Comparison of ENCODE assay signal across 22 mouse cellular contexts in genomic region chr19:5124055-5124614, GRCm38 (mm10). TPM values are rescaled to one million over a fixed set of nuclear protein-coding genes. Genes with fewer than 3 reads are reported as not detected.
DNase-seq lines count a peak whose midpoint lies in the region; ATAC-seq and TF ChIP-seq lines count a peak whose summit lies in the region.
"Had no signal": no experiment of that assay in that cellular context is flagged by ENCODE, and none has a peak within 500 bp of the region (broad histone marks: within the 10 kb centered on the region; RNA-seq: fewer than 3 reads in every experiment).

No protein-coding gene starts in this region.

- H3K4me1 ChIP-seq in midbrain, postnatal 0 days (ENCODE audit: insufficient read depth, low read length), result no peaks in the 10 kb centered on the region
- H3K4me1 ChIP-seq in midbrain, embryonic 15.5 days, result peaks cover 3% of the 10 kb centered on the region
- no peaks in the 10 kb centered on the region for H3K4me1 ChIP-seq in heart, adult 2 months (ENCODE audit: control insufficient read depth, insufficient read depth, low read length)

- H3K4me2 ChIP-seq in midbrain, postnatal 0 days (ENCODE audit: low read depth, low read length, poor library complexity, severe bottlenecking), result no peak overlapping the region
- no peak overlapping the region for H3K4me2 ChIP-seq in midbrain, embryonic 15.5 days
- H3K4me2 ChIP-seq: heart, embryonic 15.5 days; hindbrain, embryonic 14.5 days had no signal

- no peaks in the 10 kb centered on the region for H3K79me2 ChIP-seq in heart, adult 2 months (replicated peaks; ENCODE audit: control insufficient read depth, insufficient read depth, low read length)

- TF ChIP-seq POLR2A in heart, adult 2 months (IDR thresholded peaks at IDR 0.05; ENCODE audit: insufficient read depth, low read depth, low read length), result no peak

- intact Hi-C loops in heart, adult 2 months (cut with DNase I), result no loop called here

- no peak overlapping the region for H3K27ac ChIP-seq in midbrain, postnatal 0 days (ENCODE audit: low read depth, low read length)
- no peak overlapping the region for H3K27ac ChIP-seq in midbrain, embryonic 15.5 days
- H3K27ac ChIP-seq in heart, adult 2 months, result no peak overlapping the region
- H3K27ac ChIP-seq: embryonic facial prominence, embryonic 10.5 days; heart, embryonic 15.5 days; hindbrain, embryonic 14.5 days had no signal

- H3K36me3 ChIP-seq in midbrain, postnatal 0 days (ENCODE audit: insufficient read depth, low read length), result no peaks in the 10 kb centered on the region
- no peaks in the 10 kb centered on the region for H3K36me3 ChIP-seq in midbrain, embryonic 15.5 days (replicated peaks)
- no peaks in the 10 kb centered on the region for H3K36me3 ChIP-seq in heart, adult 2 months (ENCODE audit: control insufficient read depth, insufficient read depth, low read length)
- H3K36me3 ChIP-seq: embryonic facial prominence, embryonic 10.5 days; heart, embryonic 15.5 days had no signal

- H3K9ac ChIP-seq in midbrain, postnatal 0 days (replicated peaks; ENCODE audit: low read length, poor library complexity, severe bottlenecking), result no peak overlapping the region
- H3K9ac ChIP-seq in midbrain, embryonic 15.5 days, result no peak overlapping the region
- no peak overlapping the region for H3K9ac ChIP-seq in heart, adult 2 months (ENCODE audit: low read depth, low read length)
- H3K9ac ChIP-seq: heart, embryonic 15.5 days; hindbrain, embryonic 14.5 days had no signal

- ATAC-seq in midbrain, postnatal 0 days (ENCODE audit: low FRiP score), result no peak
- ATAC-seq in midbrain, embryonic 15.5 days (replicated peaks), result no peak
- ATAC-seq: forebrain, embryonic 16.5 days had no signal

- TF ChIP-seq EP300 in heart, adult 2 months (IDR thresholded peaks at IDR 0.05; ENCODE audit: insufficient read depth, low read depth, low read length), result no peak

- DNase-seq in cerebellum, adult 11-12 months, result peak; percentile 71
- DNase-seq in cerebellum, adult 11 months, result no peak
- peak; percentile 79 for DNase-seq in midbrain, postnatal 0 days (ENCODE audit: low spot score)
- DNase-seq in cerebellum, adult 9-10 months, result peak; percentile 76
- DNase-seq in adrenal gland, postnatal 14 days, result no peak
- no peak for DNase-seq in heart, adult 2 months
- DNase-seq: gastrocnemius, postnatal 25 days; heart, postnatal 36 days; kidney, adult 8-10 months; kidney, postnatal 10 days; lung, postnatal 4 days; right cerebral cortex, postnatal 14 days; thymus, adult 18-20 months; thymus, postnatal 36 days had no signal

- TF ChIP-seq CTCF in midbrain, postnatal 0 days (IDR thresholded peaks at IDR 0.05), result no peak
- no peak for TF ChIP-seq CTCF in heart, adult 2 months (IDR thresholded peaks at IDR 0.05)

- H3K9me3 ChIP-seq in midbrain, postnatal 0 days (ENCODE audit: low read length), result no peaks in the 10 kb centered on the region
- H3K9me3 ChIP-seq in midbrain, embryonic 15.5 days, result no peaks in the 10 kb centered on the region
- H3K9me3 ChIP-seq: embryonic facial prominence, embryonic 10.5 days; heart, embryonic 15.5 days had no signal

- WGBS in midbrain, postnatal 0 days, result 70% methylated on average over 7 of the region's 7 CpGs
- 78% methylated on average over 7 of the region's 7 CpGs for WGBS in midbrain, embryonic 15.5 days
- WGBS in heart, adult 2 months, result 61% methylated on average over 7 of the region's 7 CpGs

- H3K27me3 ChIP-seq in midbrain, postnatal 0 days (ENCODE audit: insufficient read depth, low read length), result no peaks in the 10 kb centered on the region
- no peaks in the 10 kb centered on the region for H3K27me3 ChIP-seq in midbrain, embryonic 15.5 days (replicated peaks)
- H3K27me3 ChIP-seq in heart, adult 2 months (ENCODE audit: control insufficient read depth, insufficient read depth, low read length), result no peaks in the 10 kb centered on the region
- H3K27me3 ChIP-seq: heart, embryonic 15.5 days had no signal

- H3K4me3 ChIP-seq in midbrain, postnatal 0 days (ENCODE audit: low read depth, low read length), result no peak overlapping the region
- H3K4me3 ChIP-seq in midbrain, embryonic 15.5 days, result no peak overlapping the region
- H3K4me3 ChIP-seq in heart, adult 2 months, result no peak overlapping the region
- H3K4me3 ChIP-seq: embryonic facial prominence, embryonic 10.5 days; heart, embryonic 15.5 days had no signal

RNA-seq across cellular contexts. Expression of gene Klc2, which starts 5.8 kb away (rescaled TPM):
- total RNA-seq in midbrain, postnatal 0 days (2014; rRNA removed), result 187 and 201 TPM in 2 replicates
- polyA plus RNA-seq in midbrain, postnatal 0 days (2015; fragmentation: Nextera tagmentation; extraction: Ambion mirVana), result 65.7 and 67.9 TPM in 2 replicates
- polyA plus RNA-seq in midbrain, embryonic 15.5 days (2015; fragmentation: Nextera tagmentation; extraction: Ambion mirVana), result 76.8 and 78.4 TPM in 2 replicates
- 34.9 and 37.7 TPM in 2 replicates for total RNA-seq in adrenal gland, postnatal 14 days (2021)
- 10 to 100 TPM; 49.0 to 50.6 TPM for total RNA-seq in heart, adult 2 months (2021)
- polyA plus RNA-seq in heart, adult 2 months (2012; rRNA removed), result 56.7 and 57.4 TPM in 2 replicates

RNA-seq across cellular contexts. Expression of gene Rab1b, which starts 17.3 kb away (rescaled TPM):
- 192 and 242 TPM in 2 replicates for total RNA-seq in midbrain, postnatal 0 days (2014; rRNA removed)
- polyA plus RNA-seq in midbrain, postnatal 0 days (2015; fragmentation: Nextera tagmentation; extraction: Ambion mirVana), result 204 and 227 TPM in 2 replicates
- polyA plus RNA-seq in midbrain, embryonic 15.5 days (2015; fragmentation: Nextera tagmentation; extraction: Ambion mirVana), result 216 and 233 TPM in 2 replicates
- total RNA-seq in adrenal gland, postnatal 14 days (2021), result 166 and 167 TPM in 2 replicates
- total RNA-seq in heart, adult 2 months (2021), result 100 to 1,000 TPM; 173 to 195 TPM
- 221 and 231 TPM in 2 replicates for polyA plus RNA-seq in heart, adult 2 months (2012; rRNA removed)

RNA-seq across cellular contexts. Expression of gene Cnih2, which starts 25.8 kb away (rescaled TPM):
- 677 and 753 TPM in 2 replicates for total RNA-seq in midbrain, postnatal 0 days (2014; rRNA removed)
- 547 and 553 TPM in 2 replicates for polyA plus RNA-seq in midbrain, postnatal 0 days (2015; fragmentation: Nextera tagmentation; extraction: Ambion mirVana)
- 480 and 492 TPM in 2 replicates for polyA plus RNA-seq in midbrain, embryonic 15.5 days (2015; fragmentation: Nextera tagmentation; extraction: Ambion mirVana)
- total RNA-seq in adrenal gland, postnatal 14 days (2021), result 3.1 and 3.9 TPM in 2 replicates
- not detected for total RNA-seq in heart, adult 2 months (2021)
- 0.53 and 0.70 TPM in 2 replicates for polyA plus RNA-seq in heart, adult 2 months (2012; rRNA removed)
- total RNA-seq: gastrocnemius, postnatal 25 days; liver, adult 2 months; monocyte, adult 5-6 weeks; neutrophil, adult 5-6 weeks had no signal

RNA-seq across cellular contexts. Expression of gene Yif1a, which starts 35.8 kb away (rescaled TPM):
- total RNA-seq in midbrain, postnatal 0 days (2014; rRNA removed), result 40.4 and 53.9 TPM in 2 replicates
- 38.8 and 49.9 TPM in 2 replicates for polyA plus RNA-seq in midbrain, postnatal 0 days (2015; fragmentation: Nextera tagmentation; extraction: Ambion mirVana)
- polyA plus RNA-seq in midbrain, embryonic 15.5 days (2015; fragmentation: Nextera tagmentation; extraction: Ambion mirVana), result 43.4 and 55.8 TPM in 2 replicates
- total RNA-seq in adrenal gland, postnatal 14 days (2021), result 80.4 and 84.7 TPM in 2 replicates
- 100 to 1,000 TPM in 1 of 2 experiments, 10 to 100 TPM in 1; 90.8 to 108 TPM for total RNA-seq in heart, adult 2 months (2021)
- polyA plus RNA-seq in heart, adult 2 months (2012; rRNA removed), result 242 and 247 TPM in 2 replicates

RNA-seq across cellular contexts. Expression of gene Tmem151a, which starts 38.8 kb away (rescaled TPM):
- total RNA-seq in midbrain, postnatal 0 days (2014; rRNA removed), result 54.0 and 64.0 TPM in 2 replicates
- 64.2 and 72.0 TPM in 2 replicates for polyA plus RNA-seq in midbrain, postnatal 0 days (2015; fragmentation: Nextera tagmentation; extraction: Ambion mirVana)
- polyA plus RNA-seq in midbrain, embryonic 15.5 days (2015; fragmentation: Nextera tagmentation; extraction: Ambion mirVana), result 20.3 and 21.2 TPM in 2 replicates
- 2.0 and 2.5 TPM in 2 replicates for total RNA-seq in adrenal gland, postnatal 14 days (2021)
- 1 to 10 TPM; 2.6 to 2.8 TPM for total RNA-seq in heart, adult 2 months (2021)
- 1.9 and 3.3 TPM in 2 replicates for polyA plus RNA-seq in heart, adult 2 months (2012; rRNA removed)
- total RNA-seq: gastrocnemius, postnatal 25 days; neutrophil, adult 5-6 weeks had no signal

Comparison
In these comparisons a context has a peak if more than half of its experiments do, and no peak if none do; other contexts are left out.
1. DNase-seq: peak in cerebellum, adult 11-12 months (single experiment), midbrain, postnatal 0 days (single experiment) and cerebellum, adult 9-10 months (single experiment); none in cerebellum, adult 11 months (single experiment), adrenal gland, postnatal 14 days (single experiment) and heart, adult 2 months (0 of 2).
2. RNA of gene Cnih2, which starts 25.8 kb away (total RNA-seq): 677 to 753 TPM in midbrain, postnatal 0 days; 3.1 to 3.9 TPM in adrenal gland, postnatal 14 days and not detected in heart, adult 2 months; every median in the first group is over 100 times any median in the second.